Mouse (Mus musculus) midbrain, embryonic 16.5 days (tissue): ENCODE data around the gene Hoxb3. TPM values are rescaled to one million over a fixed set of nuclear protein-coding genes. Genes with fewer than 3 reads are reported as not detected.

Source experiments
- ATAC-seq: fragments of 200-750 bp; cut with Nextera tagmentation; 2 replicates; pipeline ENCODE4 v1.8.0; 2017; ENCODE audit warnings: moderate TSS enrichment
- H3K27ac ChIP-seq: fragments of 300-500 bp; sonication (generic); 2 replicates; pipeline ENCODE4 v1.5.1; 2014; ENCODE audit warnings: mild to moderate bottlenecking, low read length, mixed read lengths
- H3K27me3 ChIP-seq: fragments of 300-500 bp; sonication (generic); 2 replicates; pipeline ENCODE4 v1.6.1; 2014; ENCODE audit warnings: low read depth, low read length, mixed read lengths; ENCODE audit not compliant: control insufficient read depth, insufficient read depth
- H3K36me3 ChIP-seq: fragments of 300-500 bp; sonication (generic); 2 replicates; pipeline ENCODE4 v1.6.1; 2014; ENCODE audit warnings: mild to moderate bottlenecking, low read length, moderate library complexity, mixed read lengths; ENCODE audit not compliant: control insufficient read depth, insufficient read depth
- H3K4me1 ChIP-seq: fragments of 300-500 bp; sonication (generic); 2 replicates; pipeline ENCODE4 v1.6.1; 2014; ENCODE audit warnings: mild to moderate bottlenecking, low read length, mixed read lengths; ENCODE audit not compliant: control insufficient read depth, insufficient read depth
- H3K4me2 ChIP-seq: fragments of 300-500 bp; sonication (generic); 2 replicates; pipeline ENCODE4 v1.6.1; 2014; ENCODE audit warnings: mild to moderate bottlenecking, low read length, mixed read lengths
- H3K4me3 ChIP-seq: fragments of 300-500 bp; sonication (generic); 2 replicates; pipeline ENCODE4 v1.5.1; 2014; ENCODE audit warnings: low read depth, mild to moderate bottlenecking, low read length, moderate library complexity, mixed read lengths
- H3K9ac ChIP-seq: fragments of 300-500 bp; sonication (generic); 2 replicates; pipeline ENCODE4 v1.6.1; 2014; ENCODE audit warnings: low read depth, low read length, mixed read lengths
- H3K9me3 ChIP-seq: fragments of 300-500 bp; sonication (generic); replicated peaks from 2 replicates; pipeline ENCODE4 v1.6.1; 2014; ENCODE audit warnings: mild to moderate bottlenecking, low read length, mixed read lengths; ENCODE audit not compliant: control insufficient read depth, poor library complexity, severe bottlenecking
- WGBS: fragments of 180-500 bp; shearing (Covaris S2); extraction: QIAGEN DNeasy Blood & Tissue Kit; methylation state at CpG from one replicate; pipeline ENCODE4 v1.1.7; 2014; 5-methylcytosine and 5-hydroxymethylcytosine counted together
- polyA plus RNA-seq: library from polyadenylated mRNA; unstranded; fragments of >200 nt; fragmentation: Nextera tagmentation; extraction: Ambion mirVana; gene quantifications from 2 replicates; pipeline ENCODE4 v1.2.1, GENCODE M21; 2015

Hoxb3 gene
- polyA plus RNA-seq, 1 experiment from 2014 or later, result not detected

GRCm38 (mm10) chr11:96308763-96309162 is 14.4 kb upstream of the Hoxb3 start:
- H3K36me3 ChIP-seq, result no peaks in the 10 kb centered on the region
- H3K9ac ChIP-seq, result no peak overlapping the region
- no peak for ATAC-seq
- WGBS, result 9% methylated on average over 4 of the region's 4 CpGs
- no peaks in the 10 kb centered on the region for H3K4me1 ChIP-seq
- no peak overlapping the region for H3K27ac ChIP-seq
- no peaks in the 10 kb centered on the region for H3K9me3 ChIP-seq
- H3K4me2 ChIP-seq, result no peak overlapping the region
- H3K4me3 ChIP-seq, result no peak overlapping the region
- peaks cover 93% of the 10 kb centered on the region for H3K27me3 ChIP-seq

- no peaks in the 10 kb centered on the region for H3K36me3 ChIP-seq
- peaks cover 97% of the 10 kb centered on the region for H3K27me3 ChIP-seq
- no peak overlapping the region for H3K27ac ChIP-seq
- H3K4me2 ChIP-seq, result no peak overlapping the region
- no peak overlapping the region for H3K4me3 ChIP-seq
- no peak overlapping the region for H3K9ac ChIP-seq
- no peaks in the 10 kb centered on the region for H3K9me3 ChIP-seq
- no peaks in the 10 kb centered on the region for H3K4me1 ChIP-seq
- ATAC-seq, result no peak
- 9% methylated on average over 4 of the region's 4 CpGs for WGBS
These were observed 13.8 kb upstream of the Hoxb3 start for GRCm38 (mm10) chr11:96309288-96309687.

- H3K4me2 ChIP-seq, result no peak overlapping the region
- H3K27ac ChIP-seq, result no peak overlapping the region
- no peak overlapping the region for H3K4me3 ChIP-seq
- H3K27me3 ChIP-seq, result peaks cover 96% of the 10 kb centered on the region
- WGBS, result 3% methylated on average over 20 of the region's 20 CpGs
- H3K36me3 ChIP-seq, result no peaks in the 10 kb centered on the region
- no peak for ATAC-seq
- H3K9me3 ChIP-seq, result no peaks in the 10 kb centered on the region
- no peak overlapping the region for H3K9ac ChIP-seq
- H3K4me1 ChIP-seq, result no peaks in the 10 kb centered on the region
These were observed 12.8 kb upstream of the Hoxb3 start for GRCm38 (mm10) chr11:96310183-96310938.

- no peak overlapping the region for H3K4me3 ChIP-seq
- ATAC-seq, result no peak
These were observed 12.0 kb upstream of the Hoxb3 start for GRCm38 (mm10) chr11:96311097-96311496.

GRCm38 (mm10) chr11:96311520-96312417 is 11.4 kb upstream of the Hoxb3 start:
- Histone ChIP-seq H3K4me3 (no peak overlapping the region), H3K27ac (no peak overlapping the region), H3K36me3 (no peaks in the 10 kb centered on the region), H3K27me3 (peaks cover 96% of the 10 kb centered on the region), H3K9ac (no peak overlapping the region), H3K4me1 (no peaks in the 10 kb centered on the region), H3K9me3 (no peaks in the 10 kb centered on the region), H3K4me2 (no peak overlapping the region)
- peak; percentile 66; the same call in 1 of the 2 replicates for ATAC-seq
- 2% methylated on average over 31 of the region's 31 CpGs for WGBS

More at GRCm38 (mm10) chr11:96311097-96311496, 12.0 kb upstream of the Hoxb3 start:
- no peaks in the 10 kb centered on the region for H3K36me3 ChIP-seq
- no peak overlapping the region for H3K27ac ChIP-seq
- H3K4me2 ChIP-seq, result no peak overlapping the region
- WGBS, result 6% methylated on average over 6 of the region's 6 CpGs
- no peak overlapping the region for H3K9ac ChIP-seq
- no peaks in the 10 kb centered on the region for H3K9me3 ChIP-seq
- H3K27me3 ChIP-seq, result peaks cover 96% of the 10 kb centered on the region
- H3K4me1 ChIP-seq, result no peaks in the 10 kb centered on the region

GRCm38 (mm10) chr11:96313134-96313533 is 10.0 kb upstream of the Hoxb3 start:
- Histone ChIP-seq H3K36me3 (no peaks in the 10 kb centered on the region), H3K4me3 (no peak overlapping the region), H3K9me3 (no peaks in the 10 kb centered on the region), H3K27ac (no peak overlapping the region), H3K27me3 (peaks cover 93% of the 10 kb centered on the region), H3K4me1 (no peaks in the 10 kb centered on the region), H3K9ac (no peak overlapping the region), H3K4me2 (no peak overlapping the region)
- WGBS, result 20% methylated on average over 2 of the region's 2 CpGs
- ATAC-seq, result no peak

GRCm38 (mm10) chr11:96313806-96314428 is 9.2 kb upstream of the Hoxb3 start:
- H3K27ac ChIP-seq, result no peak overlapping the region
- H3K9me3 ChIP-seq, result no peaks in the 10 kb centered on the region
- H3K4me1 ChIP-seq, result no peaks in the 10 kb centered on the region
- H3K9ac ChIP-seq, result no peak overlapping the region
- 4% methylated on average over 12 of the region's 12 CpGs for WGBS
- H3K36me3 ChIP-seq, result no peaks in the 10 kb centered on the region
- no peak overlapping the region for H3K4me2 ChIP-seq
- peaks cover 92% of the 10 kb centered on the region for H3K27me3 ChIP-seq
- no peak for ATAC-seq
- no peak overlapping the region for H3K4me3 ChIP-seq

- Histone ChIP-seq H3K27me3 (peaks cover 92% of the 10 kb centered on the region), H3K27ac (no peak overlapping the region), H3K4me3 (no peak overlapping the region), H3K4me1 (no peaks in the 10 kb centered on the region), H3K36me3 (no peaks in the 10 kb centered on the region), H3K9me3 (no peaks in the 10 kb centered on the region), H3K9ac (no peak overlapping the region), H3K4me2 (no peak overlapping the region)
- no peak for ATAC-seq
- under 1% methylated on average over 34 of the region's 34 CpGs for WGBS
These were observed 8.3 kb upstream of the Hoxb3 start for GRCm38 (mm10) chr11:96314671-96315343.
